Mouse (Mus musculus) intestine, embryonic 14.5 days (tissue): Measurements from ENCODE around the gene Wnt2b. TPM values are rescaled to one million over a fixed set of nuclear protein-coding genes. Genes with fewer than 3 reads are reported as not detected.

Source experiments
- ATAC-seq: fragments of 200-750 bp; cut with Nextera tagmentation; replicated peaks from 2 replicates; pipeline ENCODE4 v1.8.0; 2017; ENCODE audit warnings: low read depth, moderate number of reproducible peaks, moderate TSS enrichment, moderate library complexity; ENCODE audit not compliant: low FRiP score, low TSS enrichment
- DNase-seq: peaks from one replicate; pipeline ENCODE4 v3.0.0-alpha.2; 2018; ENCODE audit warnings: low spot score
- H3K27ac ChIP-seq: fragments of 300-500 bp; sonication (generic); 2 replicates; pipeline ENCODE4 v1.5.1; 2014; ENCODE audit warnings: low read depth, mild to moderate bottlenecking, control low read depth
- H3K27me3 ChIP-seq: fragments of 300-500 bp; sonication (generic); replicated peaks from 2 replicates; pipeline ENCODE4 v1.6.1; 2014; ENCODE audit warnings: low read length, control low read depth; ENCODE audit not compliant: control insufficient read depth, insufficient read depth
- H3K36me3 ChIP-seq: fragments of 300-500 bp; sonication (generic); 2 replicates; pipeline ENCODE4 v1.6.1; 2014; ENCODE audit warnings: low read length, control low read depth; ENCODE audit not compliant: control insufficient read depth, insufficient read depth
- H3K4me1 ChIP-seq: fragments of 300-500 bp; sonication (generic); replicated peaks from 2 replicates; pipeline ENCODE4 v1.6.1; 2014; ENCODE audit warnings: low read length, control low read depth, mixed read lengths; ENCODE audit not compliant: control insufficient read depth, insufficient read depth
- H3K4me2 ChIP-seq: fragments of 300-500 bp; sonication (generic); 2 replicates; pipeline ENCODE4 v1.6.1; 2014; ENCODE audit warnings: low read length
- H3K4me3 ChIP-seq: fragments of 300-500 bp; sonication (generic); 2 replicates; pipeline ENCODE4 v1.5.1; 2014; ENCODE audit warnings: low read depth, low read length, control low read depth, mixed read lengths
- H3K9ac ChIP-seq: fragments of 300-500 bp; sonication (generic); 2 replicates; pipeline ENCODE4 v1.6.1; 2014; ENCODE audit warnings: mild to moderate bottlenecking, low read length
- H3K9me3 ChIP-seq: fragments of 300-500 bp; sonication (generic); 2 replicates; pipeline ENCODE4 v1.6.1; 2016; ENCODE audit warnings: low read length, control low read depth; ENCODE audit not compliant: control insufficient read depth
- WGBS: fragments of 180-500 bp; shearing (Covaris S2); extraction: QIAGEN DNeasy Blood & Tissue Kit; methylation state at CpG from one replicate; pipeline ENCODE4 v1.1.7; 2014; 5-methylcytosine and 5-hydroxymethylcytosine counted together
- polyA plus RNA-seq: library from polyadenylated mRNA; unstranded; fragments of >200 nt; fragmentation: Nextera tagmentation; extraction: Ambion mirVana; gene quantifications from 2 replicates; pipeline ENCODE4 v1.2.1, GENCODE M21; 2014

Gene Wnt2b
- polyA plus RNA-seq, 1 experiment from 2014 or later, result 1.9 TPM

GRCm38 (mm10) chr3:105000561-105000960 is 38.8 kb upstream of the Wnt2b start:
- ATAC-seq (no peak), DNase-seq (no peak)

GRCm38 (mm10) chr3:104997563-104997962 is 35.8 kb upstream of the Wnt2b start:
- ATAC-seq (no peak), DNase-seq (no peak)
- Histone ChIP-seq H3K9ac (no peak overlapping the region), H3K4me3 (no peak overlapping the region), H3K27me3 (no peaks in the 10 kb centered on the region), H3K4me2 (no peak overlapping the region), H3K4me1 (peaks cover 10% of the 10 kb centered on the region; the same call in 1 of the 2 replicates), H3K27ac (no peak overlapping the region), H3K36me3 (peaks cover 5% of the 10 kb centered on the region), H3K9me3 (no peaks in the 10 kb centered on the region)
- 53% methylated on average over 6 of the region's 6 CpGs for WGBS

More at GRCm38 (mm10) chr3:105000561-105000960, 38.8 kb upstream of the Wnt2b start:
- Histone ChIP-seq H3K36me3 (peaks cover 35% of the 10 kb centered on the region), H3K4me1 (no peaks in the 10 kb centered on the region), H3K9ac (no peak overlapping the region), H3K4me2 (no peak overlapping the region), H3K4me3 (no peak overlapping the region), H3K9me3 (no peaks in the 10 kb centered on the region), H3K27me3 (no peaks in the 10 kb centered on the region), H3K27ac (no peak overlapping the region)
- WGBS, result 55% methylated on average over 8 of the region's 8 CpGs

GRCm38 (mm10) chr3:104995707-104996106 is 34.0 kb upstream of the Wnt2b start:
- no peaks in the 10 kb centered on the region for H3K36me3 ChIP-seq
- H3K9me3 ChIP-seq, result no peaks in the 10 kb centered on the region
- DNase-seq (no peak), ATAC-seq (no peak)
- H3K4me1 ChIP-seq, result peaks cover 10% of the 10 kb centered on the region; the same call in 1 of the 2 replicates
- no peaks in the 10 kb centered on the region for H3K27me3 ChIP-seq
- WGBS, result 81% methylated on average over 7 of the region's 7 CpGs
- no peak overlapping the region for H3K4me2 ChIP-seq
- no peak overlapping the region for H3K27ac ChIP-seq
- no peak overlapping the region for H3K4me3 ChIP-seq
- H3K9ac ChIP-seq, result no peak overlapping the region

- no peak overlapping the region for H3K4me2 ChIP-seq
- DNase-seq, result no peak
- H3K27ac ChIP-seq, result peak overlapping the region; percentile 18; the same call in 1 of the 2 replicates
- no peak overlapping the region for H3K4me3 ChIP-seq
- no peak overlapping the region for H3K9ac ChIP-seq
- no peaks in the 10 kb centered on the region for H3K27me3 ChIP-seq
- H3K9me3 ChIP-seq, result no peaks in the 10 kb centered on the region
- 0 out of 2 replicates have a peak, but pooled peaks have one; percentile 8 for ATAC-seq
- peaks cover 10% of the 10 kb centered on the region; the same call in 1 of the 2 replicates for H3K4me1 ChIP-seq
- 29% methylated on average over 3 of the region's 3 CpGs for WGBS
- H3K36me3 ChIP-seq, result no peaks in the 10 kb centered on the region
Measured at GRCm38 (mm10) chr3:104994415-104994841, 32.7 kb upstream of the Wnt2b start.

GRCm38 (mm10) chr3:104993800-104994199 is 32.1 kb upstream of the Wnt2b start:
- DNase-seq, result no peak
- H3K27me3 ChIP-seq, result no peaks in the 10 kb centered on the region
- no peak overlapping the region for H3K4me2 ChIP-seq
- H3K27ac ChIP-seq, result peak overlapping the region; percentile 18; the same call in 1 of the 2 replicates
- ATAC-seq, result peak; percentile 64
- 32% methylated on average over 4 of the region's 4 CpGs for WGBS
- H3K9ac ChIP-seq, result no peak overlapping the region
- no peaks in the 10 kb centered on the region for H3K36me3 ChIP-seq
- H3K4me3 ChIP-seq, result no peak overlapping the region
- peaks cover 10% of the 10 kb centered on the region; the same call in 1 of the 2 replicates for H3K4me1 ChIP-seq
- H3K9me3 ChIP-seq, result no peaks in the 10 kb centered on the region

- 14% methylated on average over 23 of the region's 23 CpGs for WGBS
- Histone ChIP-seq H3K9me3 (no peaks in the 10 kb centered on the region), H3K9ac (no peak overlapping the region), H3K27me3 (no peaks in the 10 kb centered on the region), H3K27ac (no peak overlapping the region), H3K4me3 (no peak overlapping the region), H3K4me1 (peaks cover 10% of the 10 kb centered on the region; the same call in 1 of the 2 replicates), H3K4me2 (peak overlapping the region; percentile 32), H3K36me3 (no peaks in the 10 kb centered on the region)
- peak; percentile 95 for DNase-seq
- peak; percentile 85 for ATAC-seq
Measured at GRCm38 (mm10) chr3:104992709-104993388, 31.1 kb upstream of the Wnt2b start.

- Histone ChIP-seq H3K9me3 (no peaks in the 10 kb centered on the region), H3K4me1 (peaks cover 10% of the 10 kb centered on the region; the same call in 1 of the 2 replicates), H3K9ac (no peak overlapping the region), H3K36me3 (no peaks in the 10 kb centered on the region), H3K27ac (no peak overlapping the region), H3K4me2 (no peak overlapping the region), H3K4me3 (no peak overlapping the region), H3K27me3 (no peaks in the 10 kb centered on the region)
- 71% methylated on average over 5 of the region's 5 CpGs for WGBS
- DNase-seq (no peak), ATAC-seq (no peak)
Measured at GRCm38 (mm10) chr3:104991703-104992102, 30.0 kb upstream of the Wnt2b start.

- DNase-seq (no peak), ATAC-seq (no peak)
- Histone ChIP-seq H3K9me3 (no peaks in the 10 kb centered on the region), H3K36me3 (no peaks in the 10 kb centered on the region), H3K9ac (no peak overlapping the region), H3K27me3 (no peaks in the 10 kb centered on the region), H3K27ac (no peak overlapping the region), H3K4me1 (no peaks in the 10 kb centered on the region), H3K4me2 (no peak overlapping the region), H3K4me3 (no peak overlapping the region)
- 69% methylated on average over 5 of the region's 5 CpGs for WGBS
Measured at GRCm38 (mm10) chr3:104987884-104988283, 26.2 kb upstream of the Wnt2b start.

GRCm38 (mm10) chr3:104979735-104980134 is 18.0 kb upstream of the Wnt2b start:
- no peaks in the 10 kb centered on the region for H3K9me3 ChIP-seq
- no peak overlapping the region for H3K9ac ChIP-seq
- WGBS, result 65% methylated on average over 5 of the region's 5 CpGs
- no peak overlapping the region for H3K4me3 ChIP-seq
- no peak overlapping the region for H3K4me2 ChIP-seq
- no peaks in the 10 kb centered on the region for H3K36me3 ChIP-seq
- H3K4me1 ChIP-seq, result no peaks in the 10 kb centered on the region
- H3K27ac ChIP-seq, result no peak overlapping the region
- DNase-seq (no peak), ATAC-seq (no peak)
- no peaks in the 10 kb centered on the region for H3K27me3 ChIP-seq
